Mouse (Mus musculus) MEL (cell line): ENCODE results near the gene Klf12.

Experiments
- CTCF ChIP-seq, 3 experiments: IDR thresholded peaks in 2 of 3; conservative IDR thresholded peaks in 1 of 3; 2 replicates each; pipeline ENCODE4 v1.5.1; 2011 to 2012; ENCODE audit warnings: low read length in 3 of 3, low read depth in 2 of 3, mild to moderate bottlenecking in 2 of 3, improper control_type of control experiment in 1 of 3, inconsistent platforms in 1 of 3, mixed read lengths in 1 of 3, moderate library complexity in 1 of 3; ENCODE audit not compliant: control insufficient read depth in 1 of 3, insufficient read depth in 1 of 3, poor library complexity in 1 of 3, severe bottlenecking in 1 of 3
- MAFK ChIP-seq: IDR thresholded peaks from 2 replicates; pipeline ENCODE4 v1.6.1; 2011; ENCODE audit warnings: low read depth, mild to moderate bottlenecking, low read length, improper control_type of control experiment, borderline replicate concordance

GRCm38 (mm10) chr14:100134304-100134703, 150.2 kb downstream of the Klf12 start:
- TF ChIP-seq MAFK (no peak), CTCF (IDR thresholded peaks at IDR 0.05 in 2 of 3, conservative IDR thresholded peaks at IDR 0.05 in 1 of 3; ENCODE audit: control insufficient read depth in 1 of 3, insufficient read depth in 1 of 3, low read depth in 2 of 3, low read length in 3 of 3, poor library complexity in 1 of 3, severe bottlenecking in 1 of 3) (no peak)
